Mouse (Mus musculus): Measurements from ENCODE around the gene Rerg.

DNA sequence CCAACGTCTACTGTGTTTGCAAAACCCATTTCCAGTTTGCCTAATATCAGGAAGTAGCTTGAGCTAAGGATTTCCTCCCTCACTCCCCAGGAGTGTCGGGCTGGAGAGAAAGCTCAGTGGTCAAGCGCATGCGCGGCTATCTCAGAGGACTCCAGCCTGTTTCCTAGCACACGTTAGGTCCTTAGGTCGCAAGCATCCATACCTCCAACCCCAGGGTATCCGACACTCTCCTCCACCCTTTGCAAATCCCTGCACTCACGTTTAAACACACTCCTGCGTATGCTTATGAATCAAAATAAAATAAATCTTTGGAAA lies 25.8 kb downstream of the Rerg start:
- TF ChIP-seq CTCF (IDR thresholded peaks at IDR 0.05; ENCODE audit: borderline replicate concordance, extremely low read depth, insufficient read depth, insufficient read length) (no peak), POLR2A (IDR thresholded peaks at IDR 0.05; ENCODE audit: borderline replicate concordance, extremely low read depth, insufficient read depth, insufficient read length, poor library complexity, severe bottlenecking) (no peak)
